Mouse (Mus musculus): Measurements from ENCODE around the gene Susd2. TPM values are rescaled to one million over a fixed set of nuclear protein-coding genes. Genes with fewer than 3 reads are reported as not detected.

Gene Susd2
- 13.4 and 15.3 TPM in 2 replicates for polyA plus RNA-seq (2012; rRNA removed)

- TF ChIP-seq CTCF (IDR thresholded peaks at IDR 0.05; ENCODE audit: insufficient read depth, low read length) (no peak), POLR2A (IDR thresholded peaks at IDR 0.05; ENCODE audit: borderline replicate concordance, extremely low read depth, low read depth, low read length) (0 out of 2 replicates have a peak, but pooled peaks have one; percentile 26)
- H3K4me3 ChIP-seq (replicated peaks; ENCODE audit: extremely low read depth, low read depth, low read length): no peak within 1 kb of the TSS
- 0 out of 2 replicates have a peak, but pooled peaks cover 3% of the 10 kb centered on the region for H3K4me1 ChIP-seq (ENCODE audit: control insufficient read depth, insufficient read depth, low read length)
- WGBS: 20% methylated on average over 11 of the region's 11 CpGs
- peak; percentile 57 for DNase-seq
Measured at GRCm38 (mm10) chr10:75643741-75644343, at the start of gene Susd2. Gene Susd2, minus strand, starts transcription at chr10:75644008.

- TF ChIP-seq CTCF (IDR thresholded peaks at IDR 0.05; ENCODE audit: insufficient read depth, low read length) (no peak), POLR2A (IDR thresholded peaks at IDR 0.05; ENCODE audit: borderline replicate concordance, extremely low read depth, low read depth, low read length) (no peak)
- WGBS: 98% methylated on average over 2 of the region's 2 CpGs
- DNase-seq: no peak
- no peaks in the 10 kb centered on the region for H3K4me1 ChIP-seq (ENCODE audit: control insufficient read depth, insufficient read depth, low read length)
- H3K4me3 ChIP-seq (replicated peaks; ENCODE audit: extremely low read depth, low read depth, low read length): no peak overlapping the region
Measured at GRCm38 (mm10) chr10:75688598-75688997, 44.8 kb upstream of the Susd2 start.

- WGBS: 60% methylated on average over 4 of the region's 4 CpGs
- no peak for DNase-seq
- H3K4me1 ChIP-seq (ENCODE audit: control insufficient read depth, insufficient read depth, low read length): no peaks in the 10 kb centered on the region
- TF ChIP-seq CTCF (IDR thresholded peaks at IDR 0.05; ENCODE audit: insufficient read depth, low read length): no peak
- no peak for TF ChIP-seq POLR2A (IDR thresholded peaks at IDR 0.05; ENCODE audit: borderline replicate concordance, extremely low read depth, low read depth, low read length)
- H3K4me3 ChIP-seq (replicated peaks; ENCODE audit: extremely low read depth, low read depth, low read length): no peak overlapping the region
Measured at GRCm38 (mm10) chr10:75686724-75687123, 42.9 kb upstream of the Susd2 start.

- no peak for TF ChIP-seq CTCF (IDR thresholded peaks at IDR 0.05; ENCODE audit: insufficient read depth, low read length)
- TF ChIP-seq POLR2A (IDR thresholded peaks at IDR 0.05; ENCODE audit: borderline replicate concordance, extremely low read depth, low read depth, low read length): no peak
- no peak for DNase-seq
- WGBS: 68% methylated on average over 12 of the region's 12 CpGs
- no peak overlapping the region for H3K4me3 ChIP-seq (replicated peaks; ENCODE audit: extremely low read depth, low read depth, low read length)
- no peaks in the 10 kb centered on the region for H3K4me1 ChIP-seq (ENCODE audit: control insufficient read depth, insufficient read depth, low read length)
Measured at GRCm38 (mm10) chr10:75684035-75685004, 40.5 kb upstream of the Susd2 start.

GRCm38 (mm10) chr10:75680574-75681001, 36.8 kb upstream of the Susd2 start:
- no peak for TF ChIP-seq POLR2A (IDR thresholded peaks at IDR 0.05; ENCODE audit: borderline replicate concordance, extremely low read depth, low read depth, low read length)
- TF ChIP-seq CTCF (IDR thresholded peaks at IDR 0.05; ENCODE audit: insufficient read depth, low read length): no peak
- peaks cover 26% of the 10 kb centered on the region for H3K4me1 ChIP-seq (ENCODE audit: control insufficient read depth, insufficient read depth, low read length)
- no peak overlapping the region for H3K4me3 ChIP-seq (replicated peaks; ENCODE audit: extremely low read depth, low read depth, low read length)
- no peak for DNase-seq
- WGBS: 94% methylated on average over 10 of the region's 10 CpGs

GRCm38 (mm10) chr10:75679204-75679603, 35.4 kb upstream of the Susd2 start:
- TF ChIP-seq POLR2A (IDR thresholded peaks at IDR 0.05; ENCODE audit: borderline replicate concordance, extremely low read depth, low read depth, low read length) (no peak), CTCF (IDR thresholded peaks at IDR 0.05; ENCODE audit: insufficient read depth, low read length) (no peak)
- WGBS: 89% methylated on average over 6 of the region's 6 CpGs
- DNase-seq: no peak
- Histone ChIP-seq H3K4me1 (ENCODE audit: control insufficient read depth, insufficient read depth, low read length) (peaks cover 28% of the 10 kb centered on the region), H3K4me3 (replicated peaks; ENCODE audit: extremely low read depth, low read depth, low read length) (no peak overlapping the region)

GRCm38 (mm10) chr10:75677989-75678388, 34.2 kb upstream of the Susd2 start:
- DNase-seq: peak; percentile 55
- Histone ChIP-seq H3K4me1 (ENCODE audit: control insufficient read depth, insufficient read depth, low read length) (peaks cover 28% of the 10 kb centered on the region), H3K4me3 (replicated peaks; ENCODE audit: extremely low read depth, low read depth, low read length) (no peak overlapping the region)
- TF ChIP-seq CTCF (IDR thresholded peaks at IDR 0.05; ENCODE audit: insufficient read depth, low read length) (no peak), POLR2A (IDR thresholded peaks at IDR 0.05; ENCODE audit: borderline replicate concordance, extremely low read depth, low read depth, low read length) (no peak)
- 58% methylated on average over 5 of the region's 5 CpGs for WGBS

- 49% methylated on average over 2 of the region's 2 CpGs for WGBS
- Histone ChIP-seq H3K4me3 (replicated peaks; ENCODE audit: extremely low read depth, low read depth, low read length) (no peak overlapping the region), H3K4me1 (ENCODE audit: control insufficient read depth, insufficient read depth, low read length) (peaks cover 28% of the 10 kb centered on the region)
- no peak for DNase-seq
- TF ChIP-seq CTCF (IDR thresholded peaks at IDR 0.05; ENCODE audit: insufficient read depth, low read length): no peak
- TF ChIP-seq POLR2A (IDR thresholded peaks at IDR 0.05; ENCODE audit: borderline replicate concordance, extremely low read depth, low read depth, low read length): no peak
Measured at GRCm38 (mm10) chr10:75677571-75677970, 33.8 kb upstream of the Susd2 start.

- H3K4me1 ChIP-seq (ENCODE audit: control insufficient read depth, insufficient read depth, low read length): peaks cover 28% of the 10 kb centered on the region
- peak; percentile 46 for DNase-seq
- whole genome bisulfite sequencing: 50% methylated on average over 7 of the region's 7 CpGs
- no peak for TF ChIP-seq POLR2A (IDR thresholded peaks at IDR 0.05; ENCODE audit: borderline replicate concordance, extremely low read depth, low read depth, low read length)
- TF ChIP-seq CTCF (IDR thresholded peaks at IDR 0.05; ENCODE audit: insufficient read depth, low read length): no peak
- H3K4me3 ChIP-seq (replicated peaks; ENCODE audit: extremely low read depth, low read depth, low read length): no peak overlapping the region
Measured at GRCm38 (mm10) chr10:75676819-75677565, 33.2 kb upstream of the Susd2 start.
